Mouse (Mus musculus): ENCODE measurements around the gene Msmp. TPM values are rescaled to one million over a fixed set of nuclear protein-coding genes. Genes with fewer than 3 reads are reported as not detected.

Gene Msmp
- polyA plus RNA-seq, 1 experiment from 2014 or later: 1.7 TPM

DNA sequence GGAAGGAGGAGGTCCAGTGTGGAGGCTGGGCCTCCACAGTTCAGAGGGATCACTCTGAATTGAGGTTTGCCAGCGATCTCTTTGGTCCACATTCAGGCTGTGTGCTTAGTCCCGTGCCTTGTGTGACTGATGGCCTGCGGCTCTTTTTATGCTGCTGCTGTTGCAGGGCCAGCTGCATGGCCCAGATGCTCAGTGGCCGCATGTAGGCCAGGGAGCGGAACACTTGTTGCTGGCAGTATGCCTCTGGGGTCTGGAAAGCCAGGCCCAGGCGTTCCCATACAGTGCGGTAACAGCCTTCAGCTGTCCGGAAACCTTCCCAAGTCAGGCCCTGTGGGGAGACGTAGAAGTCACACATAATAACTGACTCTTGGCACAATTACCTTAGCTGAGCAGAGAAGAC is 17.2 kb downstream of the Msmp start:
- ATAC-seq: no peak
- WGBS: 92% methylated on average over 9 of the region's 9 CpGs

DNA sequence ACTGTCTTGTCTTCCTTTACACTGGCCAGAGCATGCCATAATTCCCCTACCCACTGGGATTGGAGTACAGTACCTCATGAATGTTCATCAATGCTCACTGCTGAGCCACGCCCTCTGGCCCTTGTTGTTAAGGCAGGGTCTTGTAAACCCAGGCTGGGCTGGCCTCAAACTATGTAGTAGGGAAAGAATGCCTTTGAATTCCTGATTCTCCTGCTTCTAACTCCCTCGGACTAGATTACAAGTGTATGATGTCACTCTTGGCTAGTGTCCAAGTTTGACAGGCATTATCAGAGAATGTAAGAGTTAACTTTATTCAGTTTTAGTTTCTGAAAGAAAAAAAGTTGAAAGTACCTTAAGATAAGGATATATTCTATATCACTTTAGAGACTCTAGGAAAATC is 20.1 kb downstream of the Msmp start:
- WGBS: 26% methylated on average over 2 of the region's 2 CpGs
- no peak for ATAC-seq
- peaks cover 39% of the 10 kb centered on the region for H3K36me3 ChIP-seq (ENCODE audit: control insufficient read depth, insufficient read depth)

More for the DNA sequence above, 17.2 kb downstream of the Msmp start:
- Histone ChIP-seq H3K4me3 (replicated peaks; ENCODE audit: low read length) (no peak overlapping the region), H3K27me3 (replicated peaks; ENCODE audit: control insufficient read depth, insufficient read depth, low read length) (no peaks in the 10 kb centered on the region), H3K36me3 (ENCODE audit: control insufficient read depth, insufficient read depth) (peaks cover 55% of the 10 kb centered on the region), H3K4me1 (replicated peaks; ENCODE audit: control insufficient read depth, insufficient read depth, low read length) (peaks cover 13% of the 10 kb centered on the region), H3K27ac (ENCODE audit: low read length) (no peak overlapping the region), H3K9me3 (ENCODE audit: control insufficient read depth, low read length) (no peaks in the 10 kb centered on the region), H3K9ac (replicated peaks; ENCODE audit: low read depth, low read length) (no peak overlapping the region), H3K4me2 (ENCODE audit: low read length) (no peak overlapping the region)

GRCm38 (mm10) chr4:43563601-43563875 is 20.8 kb downstream of the Msmp start:
- H3K4me3 ChIP-seq (replicated peaks; ENCODE audit: low read length): peak overlapping the region; percentile 72; the same call in 1 of the 2 replicates
- H3K9me3 ChIP-seq (ENCODE audit: control insufficient read depth, low read length): no peaks in the 10 kb centered on the region
- H3K27me3 ChIP-seq (replicated peaks; ENCODE audit: control insufficient read depth, insufficient read depth, low read length): no peaks in the 10 kb centered on the region
- 84% methylated on average over 4 of the region's 4 CpGs for WGBS
- H3K36me3 ChIP-seq (ENCODE audit: control insufficient read depth, insufficient read depth): peaks cover 33% of the 10 kb centered on the region
- peak overlapping the region; percentile 97; the same call in 1 of the 2 replicates for H3K9ac ChIP-seq (replicated peaks; ENCODE audit: low read depth, low read length)
- H3K4me1 ChIP-seq (replicated peaks; ENCODE audit: control insufficient read depth, insufficient read depth, low read length): peaks cover 39% of the 10 kb centered on the region
- H3K27ac ChIP-seq (ENCODE audit: low read length): no peak overlapping the region
- H3K4me2 ChIP-seq (ENCODE audit: low read length): peak overlapping the region; percentile 95
- ATAC-seq: no peak

More for the DNA sequence above, 20.1 kb downstream of the Msmp start:
- Histone ChIP-seq H3K27me3 (replicated peaks; ENCODE audit: control insufficient read depth, insufficient read depth, low read length) (no peaks in the 10 kb centered on the region), H3K27ac (ENCODE audit: low read length) (no peak overlapping the region), H3K4me2 (ENCODE audit: low read length) (no peak overlapping the region), H3K4me3 (replicated peaks; ENCODE audit: low read length) (no peak overlapping the region), H3K9ac (replicated peaks; ENCODE audit: low read depth, low read length) (no peak overlapping the region), H3K4me1 (replicated peaks; ENCODE audit: control insufficient read depth, insufficient read depth, low read length) (peaks cover 33% of the 10 kb centered on the region), H3K9me3 (ENCODE audit: control insufficient read depth, low read length) (no peaks in the 10 kb centered on the region)

DNA sequence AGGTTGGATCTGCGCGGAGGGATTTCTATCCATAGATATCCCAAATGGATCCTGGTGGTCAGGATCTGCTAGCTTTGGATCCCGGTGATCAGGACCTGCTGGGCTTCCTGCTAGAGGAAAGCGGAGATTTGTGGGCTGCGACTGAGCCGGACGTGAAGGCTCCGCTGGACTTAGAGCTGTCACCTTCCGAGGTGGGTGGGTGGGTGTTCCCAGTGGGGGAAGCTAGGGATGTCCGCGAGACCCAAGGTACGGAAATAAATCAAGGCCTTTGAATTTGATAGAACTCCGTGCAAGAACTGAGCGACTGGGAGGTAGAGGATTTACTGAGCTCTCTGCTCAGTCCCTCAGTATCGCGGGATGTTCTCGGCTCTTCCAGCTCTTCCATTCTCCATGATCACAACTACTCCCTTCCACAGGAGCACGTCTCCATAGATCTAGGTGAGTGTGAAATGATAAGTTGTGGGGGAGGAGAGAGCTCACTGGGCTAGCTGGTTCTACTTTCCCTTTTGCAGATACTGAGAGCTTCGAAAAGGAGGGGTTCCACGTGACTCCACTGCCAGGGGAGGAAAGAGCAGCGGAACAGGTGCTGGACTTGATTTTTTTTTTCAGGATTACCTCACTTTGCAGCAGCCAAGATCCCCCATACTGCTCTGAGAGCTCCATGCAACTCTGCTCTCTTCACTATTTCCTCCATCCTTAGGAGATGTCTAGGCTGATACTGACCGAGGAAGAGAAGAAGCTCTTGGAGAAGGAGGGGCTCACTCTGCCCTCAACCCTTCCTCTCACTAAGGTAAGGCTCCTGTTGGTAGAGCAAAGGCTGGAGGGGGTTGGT is 21.3 kb downstream of the Msmp start:
- WGBS: 7% methylated on average over 22 of the region's 22 CpGs
- Histone ChIP-seq H3K9me3 (ENCODE audit: control insufficient read depth, low read length) (no peaks in the 10 kb centered on the region), H3K27ac (ENCODE audit: low read length) (peak overlapping the region; percentile 95), H3K9ac (replicated peaks; ENCODE audit: low read depth, low read length) (peak overlapping the region; percentile 97), H3K36me3 (ENCODE audit: control insufficient read depth, insufficient read depth) (peaks cover 29% of the 10 kb centered on the region), H3K4me1 (replicated peaks; ENCODE audit: control insufficient read depth, insufficient read depth, low read length) (peaks cover 39% of the 10 kb centered on the region), H3K4me3 (replicated peaks; ENCODE audit: low read length) (peak overlapping the region; percentile 72), H3K4me2 (ENCODE audit: low read length) (peak overlapping the region; percentile 95), H3K27me3 (replicated peaks; ENCODE audit: control insufficient read depth, insufficient read depth, low read length) (no peaks in the 10 kb centered on the region)
- peak; percentile 8 for ATAC-seq

- peak within 1 kb of the TSS; percentile 95 for H3K4me2 ChIP-seq (ENCODE audit: low read length)
- H3K9ac ChIP-seq (replicated peaks; ENCODE audit: low read depth, low read length): peak within 1 kb of the TSS; percentile 97
- H3K9me3 ChIP-seq (ENCODE audit: control insufficient read depth, low read length): no peaks in the 10 kb centered on the region
- H3K27ac ChIP-seq (ENCODE audit: low read length): peak within 1 kb of the TSS; percentile 95
- whole genome bisulfite sequencing: under 1% methylated on average over 62 of the region's 62 CpGs
- H3K4me1 ChIP-seq (replicated peaks; ENCODE audit: control insufficient read depth, insufficient read depth, low read length): peaks cover 39% of the 10 kb centered on the region
- ATAC-seq: peak; percentile 97
- H3K4me3 ChIP-seq (replicated peaks; ENCODE audit: low read length): peak within 1 kb of the TSS; percentile 72
- peaks cover 25% of the 10 kb centered on the region for H3K36me3 ChIP-seq (ENCODE audit: control insufficient read depth, insufficient read depth)
- H3K27me3 ChIP-seq (replicated peaks; ENCODE audit: control insufficient read depth, insufficient read depth, low read length): no peaks in the 10 kb centered on the region
Observed at GRCm38 (mm10) chr4:43561997-43562768, 22.1 kb downstream of the Msmp start, which contains the start of the genes Creb3 and Tln1. Gene Creb3 (plus strand): TSS chr4:43562332. Gene Tln1 (minus strand): TSS chr4:43562691.

DNA sequence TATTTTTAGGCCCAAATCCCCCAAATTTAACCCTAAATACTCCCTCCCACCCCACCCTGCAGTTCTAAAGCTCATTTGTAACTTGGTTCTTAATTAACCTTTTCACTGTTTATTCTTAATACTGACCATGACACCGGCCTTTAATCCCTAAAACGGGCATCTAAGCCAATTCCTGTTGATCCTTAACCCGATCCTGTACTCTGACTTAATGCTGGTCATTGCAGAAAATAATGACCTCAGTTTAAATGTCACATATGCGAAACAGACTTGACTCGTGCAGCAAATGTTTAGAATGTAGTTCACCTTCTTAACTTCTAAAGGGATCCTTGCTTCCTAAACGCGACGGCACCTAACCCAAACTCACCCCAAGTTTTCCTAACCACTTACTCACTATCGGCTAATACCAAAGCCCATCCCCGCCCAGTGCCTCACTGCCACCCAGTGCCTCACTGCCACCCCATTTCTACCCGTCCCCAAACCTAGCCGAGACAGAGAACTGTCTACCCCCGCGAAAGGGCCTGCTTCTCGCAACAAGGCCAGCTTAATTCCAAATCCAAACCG is 22.8 kb downstream of the Msmp start:
- ATAC-seq: peak; percentile 19

DNA sequence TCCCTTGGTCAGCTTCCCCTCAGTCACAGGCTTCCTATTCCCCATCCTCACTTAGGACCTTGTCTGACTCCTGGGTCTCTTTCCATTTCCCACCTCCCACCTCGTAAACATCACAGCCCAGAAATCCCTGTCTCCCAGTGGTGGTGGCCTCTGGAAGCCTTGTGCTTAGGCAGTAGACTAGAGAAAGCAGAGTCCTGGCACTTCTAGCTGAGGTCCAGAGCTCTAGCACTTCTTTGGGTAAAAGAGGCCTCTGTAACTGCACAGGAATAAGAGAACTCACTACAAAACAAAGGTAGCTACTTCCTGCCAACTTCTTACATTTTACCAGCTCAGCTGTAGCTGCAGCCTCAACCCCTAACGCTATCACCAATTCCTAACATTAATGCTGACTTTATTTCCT is 23.3 kb downstream of the Msmp start:
- WGBS: 50% methylated on average over 2 of the region's 2 CpGs
- peak overlapping the region; percentile 72 for H3K4me3 ChIP-seq (replicated peaks; ENCODE audit: low read length)
- no peak for ATAC-seq
- H3K9ac ChIP-seq (replicated peaks; ENCODE audit: low read depth, low read length): 0 out of 2 replicates have a peak overlapping the region, but pooled peaks have one; percentile 97
- peak overlapping the region; percentile 64 for H3K4me2 ChIP-seq (ENCODE audit: low read length)
- no peak overlapping the region for H3K27ac ChIP-seq (ENCODE audit: low read length)
- H3K4me1 ChIP-seq (replicated peaks; ENCODE audit: control insufficient read depth, insufficient read depth, low read length): peaks cover 39% of the 10 kb centered on the region
- H3K27me3 ChIP-seq (replicated peaks; ENCODE audit: control insufficient read depth, insufficient read depth, low read length): no peaks in the 10 kb centered on the region
- no peaks in the 10 kb centered on the region for H3K9me3 ChIP-seq (ENCODE audit: control insufficient read depth, low read length)
- H3K36me3 ChIP-seq (ENCODE audit: control insufficient read depth, insufficient read depth): peaks cover 16% of the 10 kb centered on the region

More for the DNA sequence above, 22.8 kb downstream of the Msmp start:
- H3K9me3 ChIP-seq (ENCODE audit: control insufficient read depth, low read length): no peaks in the 10 kb centered on the region
- peak overlapping the region; percentile 97 for H3K9ac ChIP-seq (replicated peaks; ENCODE audit: low read depth, low read length)
- no peaks in the 10 kb centered on the region for H3K27me3 ChIP-seq (replicated peaks; ENCODE audit: control insufficient read depth, insufficient read depth, low read length)
- H3K27ac ChIP-seq (ENCODE audit: low read length): peak overlapping the region; percentile 95
- H3K4me3 ChIP-seq (replicated peaks; ENCODE audit: low read length): peak overlapping the region; percentile 72
- H3K4me2 ChIP-seq (ENCODE audit: low read length): peak overlapping the region; percentile 64
- WGBS: 2% methylated on average over 16 of the region's 16 CpGs
- H3K36me3 ChIP-seq (ENCODE audit: control insufficient read depth, insufficient read depth): peaks cover 18% of the 10 kb centered on the region
- H3K4me1 ChIP-seq (replicated peaks; ENCODE audit: control insufficient read depth, insufficient read depth, low read length): peaks cover 39% of the 10 kb centered on the region

DNA sequence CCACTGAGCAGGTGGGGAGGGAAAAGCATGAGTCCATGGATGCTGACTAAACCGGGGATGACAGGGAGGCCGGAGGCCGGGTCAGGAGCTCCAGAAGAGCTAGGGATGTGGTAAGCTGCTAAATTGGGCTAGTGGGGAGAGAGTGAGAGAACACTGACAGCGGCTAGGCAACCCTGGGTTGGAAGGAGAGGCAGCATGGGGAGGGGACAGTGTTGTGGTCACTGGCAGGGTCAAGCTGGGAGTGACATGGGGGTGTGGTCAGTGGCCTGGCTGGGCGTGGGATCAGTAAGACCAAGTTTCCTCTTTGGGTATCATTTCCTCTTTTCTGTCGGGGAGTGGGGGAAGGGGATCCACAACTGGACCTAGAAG is 24.1 kb downstream of the Msmp start:
- no peak overlapping the region for H3K9ac ChIP-seq (replicated peaks; ENCODE audit: low read depth, low read length)

More for the DNA sequence above, 24.1 kb downstream of the Msmp start:
- no peak for ATAC-seq
- no peak overlapping the region for H3K27ac ChIP-seq (ENCODE audit: low read length)
- H3K4me1 ChIP-seq (replicated peaks; ENCODE audit: control insufficient read depth, insufficient read depth, low read length): peaks cover 39% of the 10 kb centered on the region
- no peak overlapping the region for H3K4me2 ChIP-seq (ENCODE audit: low read length)
- H3K27me3 ChIP-seq (replicated peaks; ENCODE audit: control insufficient read depth, insufficient read depth, low read length): no peaks in the 10 kb centered on the region
- H3K4me3 ChIP-seq (replicated peaks; ENCODE audit: low read length): no peak overlapping the region
- WGBS: 67% methylated on average over 5 of the region's 6 CpGs
- peaks cover 13% of the 10 kb centered on the region for H3K36me3 ChIP-seq (ENCODE audit: control insufficient read depth, insufficient read depth)
- H3K9me3 ChIP-seq (ENCODE audit: control insufficient read depth, low read length): no peaks in the 10 kb centered on the region
